1 mouse cellular context compared by ENCODE assay signal in the genomic region with DNA sequence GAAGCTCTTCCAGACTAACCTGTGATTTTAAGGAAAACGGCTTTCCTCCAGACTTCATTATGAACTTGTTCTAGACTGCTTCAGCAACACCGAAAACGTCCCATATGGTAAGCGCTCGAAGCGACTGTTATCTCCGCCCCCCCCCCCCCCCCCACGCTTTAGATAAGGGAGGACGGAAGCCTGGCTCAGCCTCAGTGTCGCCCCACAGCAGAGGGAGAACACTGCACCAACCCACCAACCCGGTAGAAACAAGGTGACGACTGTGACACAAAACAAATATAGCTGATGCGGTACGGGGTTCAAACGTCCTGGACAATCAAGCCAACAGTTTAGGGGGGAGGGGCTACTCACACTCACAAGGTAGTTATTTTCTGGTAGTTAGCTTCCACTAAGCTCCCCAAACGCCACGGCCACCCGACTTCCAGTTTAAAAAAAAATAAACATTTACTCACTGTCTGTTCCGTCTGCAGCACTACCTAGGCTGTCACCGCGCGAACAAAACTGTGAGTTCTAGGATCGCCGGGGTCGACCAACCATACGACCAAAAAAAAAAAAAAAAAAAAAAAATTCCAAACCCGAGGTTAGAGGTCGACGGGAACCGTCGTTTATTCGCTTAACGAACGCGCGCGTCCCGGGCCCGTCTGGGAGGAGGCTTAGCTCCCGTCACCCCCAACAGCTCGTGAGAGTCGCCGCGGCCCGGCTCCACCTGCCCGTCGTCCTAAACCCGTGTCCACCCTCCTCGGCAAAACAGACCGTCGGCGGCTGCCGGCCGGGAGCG.
TF ChIP-seq lines count a peak whose summit lies in the region.

No protein-coding gene starts in this region.

TF ChIP-seq in MEL, 35 proteins besides CTCF, POLR2A, EP300 and RAD21 (continued from another document):
- no peak for TF ChIP-seq USF2 (IDR thresholded peaks at IDR 0.05; ENCODE audit: borderline replicate concordance in 1 of 2, insufficient read depth in 1 of 2, low read depth in 1 of 2, low read length in 2 of 2)
- peak; percentile 47; the same call in 1 of the 2 replicates for TF ChIP-seq MYB (IDR thresholded peaks at IDR 0.05; ENCODE audit: low read depth, low read length)
- peak; percentile 96; the same call in 1 of the 2 replicates for TF ChIP-seq CHD1 (IDR thresholded peaks at IDR 0.05; ENCODE audit: low read depth, low read length)
- no peak for TF ChIP-seq ELF1 (IDR thresholded peaks at IDR 0.05; ENCODE audit: low read depth, low read length)
- no peak; the same call in 1 of the 2 replicates for TF ChIP-seq MXI1 (IDR thresholded peaks at IDR 0.05; ENCODE audit: low read depth, low read length)
- TF ChIP-seq TAL1 (IDR thresholded peaks at IDR 0.05; ENCODE audit: low read length): no peak
- no peak for TF ChIP-seq KAT2A (conservative IDR thresholded peaks at IDR 0.05; ENCODE audit: low read depth, low read length)
- 0 out of 2 replicates have a peak, but pooled peaks have one; percentile 33 for TF ChIP-seq ZMIZ1 (IDR thresholded peaks at IDR 0.05; ENCODE audit: low read depth, low read length)
- peak; percentile 51; the same call in 1 of the 2 replicates for TF ChIP-seq GATA1 (IDR thresholded peaks at IDR 0.05; ENCODE audit: low read depth, low read length)
- TF ChIP-seq POLR2AphosphoS2 (IDR thresholded peaks at IDR 0.05; ENCODE audit: low read length): no peak
- 0 out of 2 replicates have a peak, but pooled peaks have one; percentile 48 for TF ChIP-seq MAZ (IDR thresholded peaks at IDR 0.05; ENCODE audit: low read depth, low read length)
- no peak for TF ChIP-seq USF1 (IDR thresholded peaks at IDR 0.05; ENCODE audit: low read depth, low read length)
- no peak for TF ChIP-seq CHD2 (IDR thresholded peaks at IDR 0.05; ENCODE audit: low read length)
- TF ChIP-seq SIN3A (IDR thresholded peaks at IDR 0.05; ENCODE audit: low read length): peak; percentile 17; the same call in 1 of the 2 replicates
- TF ChIP-seq JUND (IDR thresholded peaks at IDR 0.05; ENCODE audit: low read depth, low read length): no peak
- TF ChIP-seq ETS1 (IDR thresholded peaks at IDR 0.05; ENCODE audit: low read depth, low read length): 0 out of 2 replicates have a peak, but pooled peaks have one; percentile 20
- TF ChIP-seq POLR2AphosphoS5 (IDR thresholded peaks at IDR 0.05; ENCODE audit: borderline replicate concordance, low read depth, low read length): no peak
- no peak for TF ChIP-seq MYC (IDR thresholded peaks at IDR 0.05; ENCODE audit: low read depth, low read length)
- TF ChIP-seq RCOR1 (IDR thresholded peaks at IDR 0.05; ENCODE audit: low read depth, low read length): no peak
- no peak for TF ChIP-seq MEF2A (IDR thresholded peaks at IDR 0.05; ENCODE audit: extremely low read depth, insufficient replicate concordance, low read depth, low read length, poor library complexity, severe bottlenecking)
- TF ChIP-seq HCFC1 (IDR thresholded peaks at IDR 0.05; ENCODE audit: low read depth, low read length): peak; percentile 53; the same call in 1 of the 2 replicates
- TF ChIP-seq NELFE (IDR thresholded peaks at IDR 0.05; ENCODE audit: low read depth, low read length): peak; percentile 57
- TF ChIP-seq MAX (IDR thresholded peaks at IDR 0.05; ENCODE audit: low read length): no peak
- no peak for TF ChIP-seq MAFK (IDR thresholded peaks at IDR 0.05; ENCODE audit: borderline replicate concordance, low read depth, low read length)
- TF ChIP-seq TCF12 (IDR thresholded peaks at IDR 0.05; ENCODE audit: low read depth, low read length): 0 out of 2 replicates have a peak, but pooled peaks have one; percentile 20
- peak; percentile 87 for TF ChIP-seq ZNF384 (IDR thresholded peaks at IDR 0.05; ENCODE audit: low read depth, low read length)
- no peak for TF ChIP-seq E2F4 (IDR thresholded peaks at IDR 0.05; ENCODE audit: borderline replicate concordance, low read depth, low read length)
- TF ChIP-seq UBTF (IDR thresholded peaks at IDR 0.05; ENCODE audit: borderline replicate concordance, insufficient read depth, low read depth, low read length): no peak
- no peak for TF ChIP-seq GABPA (IDR thresholded peaks at IDR 0.05; ENCODE audit: low read depth, low read length)
